Mouse (Mus musculus) spleen, adult 2 months (tissue): ENCODE measurements around the gene Mbd6.

Source experiments
- CTCF ChIP-seq: fragments of 200-500 bp; IDR thresholded peaks from 2 replicates; pipeline ENCODE4 v1.5.1; 2011; ENCODE audit warnings: mild to moderate bottlenecking, inconsistent platforms; ENCODE audit not compliant: insufficient read depth, insufficient read length, insufficient replicate concordance; ENCODE audit errors: extremely low read depth
- POLR2A ChIP-seq: fragments of 200-500 bp; IDR thresholded peaks from 2 replicates; pipeline ENCODE4 v1.6.1; 2011; ENCODE audit warnings: low read depth, low read length, inconsistent platforms

GRCm38 (mm10) chr10:127281316-127281715, 7.5 kb downstream of the Mbd6 start:
- TF ChIP-seq POLR2A (no peak), CTCF (no peak)
